Mouse (Mus musculus) myocyte (in vitro differentiated cells): Measurements from ENCODE around the gene Cops4. TPM values are rescaled to one million over a fixed set of nuclear protein-coding genes. Genes with fewer than 3 reads are reported as not detected.

Experiments used
- H3K27me3 ChIP-seq: one replicate; pipeline ENCODE4 v1.6.1; 2011; ENCODE audit not compliant: control insufficient read depth, insufficient read depth, insufficient read length
- H3K36me3 ChIP-seq: one replicate; pipeline ENCODE4 v1.6.1; 2011; ENCODE audit not compliant: control insufficient read depth, insufficient read depth
- H3K4me2 ChIP-seq: one replicate; pipeline ENCODE4 v1.6.1; 2011; ENCODE audit warnings: low read depth, control low read depth
- H3K4me3 ChIP-seq: one replicate; pipeline ENCODE4 v1.5.1; 2011; ENCODE audit warnings: mild to moderate bottlenecking, control low read depth, moderate library complexity
- H3K79me2 ChIP-seq: one replicate; pipeline ENCODE4 v1.6.1; 2011; ENCODE audit not compliant: control insufficient read depth, insufficient read depth
- H3ac ChIP-seq: one replicate; pipeline ENCODE4 v1.6.1; 2011; ENCODE audit not compliant: control insufficient read depth, insufficient read length
- CEBPB ChIP-seq: IDR thresholded peaks from 2 replicates; pipeline ENCODE4 v1.6.1; 2011; ENCODE audit warnings: mild to moderate bottlenecking, moderate library complexity; ENCODE audit not compliant: poor library complexity, insufficient read depth, severe bottlenecking
- E2F4 ChIP-seq: IDR thresholded peaks from one replicate; pipeline ENCODE4 v1.6.1; 2011; ENCODE audit warnings: mild to moderate bottlenecking, control low read depth, moderate library complexity; ENCODE audit not compliant: insufficient read depth
- MAX ChIP-seq: IDR thresholded peaks from one replicate; pipeline ENCODE4 v1.6.1; 2011; ENCODE audit warnings: low read depth, mild to moderate bottlenecking, control low read depth
- MYOD1 ChIP-seq, 3 experiments: IDR thresholded peaks; one replicate each; pipeline ENCODE4 v1.6.1; 2011; ENCODE audit warnings: control low read depth in 2 of 3, low read depth in 2 of 3, mild to moderate bottlenecking in 2 of 3, moderate library complexity in 1 of 3; ENCODE audit not compliant: insufficient read length in 2 of 3, control insufficient read depth in 1 of 3
- MYOG ChIP-seq, 3 experiments: IDR thresholded peaks; one replicate each; pipeline ENCODE4 v1.6.1; 2011; ENCODE audit warnings: control low read depth in 2 of 3, low read depth in 2 of 3, mild to moderate bottlenecking in 2 of 3; ENCODE audit not compliant: insufficient read length in 2 of 3, control insufficient read depth in 1 of 3, insufficient read depth in 1 of 3
- POLR2A ChIP-seq: IDR thresholded peaks from one replicate; pipeline ENCODE4 v1.6.1; 2011; ENCODE audit warnings: low read depth, mild to moderate bottlenecking, control low read depth, moderate library complexity; ENCODE audit not compliant: insufficient read length
- POLR2AphosphoS2 ChIP-seq: IDR thresholded peaks from one replicate; pipeline ENCODE4 v1.6.1; 2011; ENCODE audit warnings: low read depth, control low read depth; ENCODE audit not compliant: insufficient read length
- REST ChIP-seq: IDR thresholded peaks from one replicate; pipeline ENCODE4 v1.6.1; 2011; ENCODE audit warnings: mild to moderate bottlenecking, control low read depth, moderate library complexity; ENCODE audit not compliant: insufficient read depth, insufficient read length
- SRF ChIP-seq: IDR thresholded peaks from one replicate; pipeline ENCODE4 v1.6.1; 2011; ENCODE audit warnings: low read depth; ENCODE audit not compliant: control insufficient read depth, insufficient read length
- TCF12 ChIP-seq: IDR thresholded peaks from one replicate; pipeline ENCODE4 v1.6.1; 2011; ENCODE audit warnings: mild to moderate bottlenecking, control low read depth; ENCODE audit not compliant: poor library complexity, insufficient read depth, severe bottlenecking
- TCF3 ChIP-seq: IDR thresholded peaks from one replicate; pipeline ENCODE4 v1.6.1; 2011; ENCODE audit warnings: low read depth, control low read depth; ENCODE audit not compliant: insufficient read length
- USF1 ChIP-seq: IDR thresholded peaks from one replicate; pipeline ENCODE4 v1.6.1; 2011; ENCODE audit warnings: low read depth, mild to moderate bottlenecking, control low read depth, moderate library complexity
- polyA plus RNA-seq: library from polyadenylated mRNA; unstranded; fragments of >200 nt; fragmentation: generic; extraction: Trizol; gene quantifications from one replicate; pipeline ENCODE4 v1.2.1, GENCODE M21; 2012; ENCODE audit warnings: missing spikeins

The Cops4 gene
- polyA plus RNA-seq, 1 experiment: 104 TPM

- H3K4me3 ChIP-seq: no peak overlapping the region
- H3K27me3 ChIP-seq: no peaks in the 10 kb centered on the region
- TF ChIP-seq MYOG (IDR thresholded peaks at IDR 0.05; ENCODE audit: control insufficient read depth in 1 of 3, insufficient read depth in 1 of 3, insufficient read length in 2 of 3, low read depth in 2 of 3): no peak
- TF ChIP-seq USF1: no peak
- TF ChIP-seq E2F4: no peak
- H3K79me2 ChIP-seq: no peaks in the 10 kb centered on the region
- H3ac ChIP-seq: no peak overlapping the region
- no peaks in the 10 kb centered on the region for H3K36me3 ChIP-seq
- H3K4me2 ChIP-seq: no peak overlapping the region
Measured at GRCm38 (mm10) chr5:100558783-100559182, 40.7 kb downstream of the Cops4 start.

DNA sequence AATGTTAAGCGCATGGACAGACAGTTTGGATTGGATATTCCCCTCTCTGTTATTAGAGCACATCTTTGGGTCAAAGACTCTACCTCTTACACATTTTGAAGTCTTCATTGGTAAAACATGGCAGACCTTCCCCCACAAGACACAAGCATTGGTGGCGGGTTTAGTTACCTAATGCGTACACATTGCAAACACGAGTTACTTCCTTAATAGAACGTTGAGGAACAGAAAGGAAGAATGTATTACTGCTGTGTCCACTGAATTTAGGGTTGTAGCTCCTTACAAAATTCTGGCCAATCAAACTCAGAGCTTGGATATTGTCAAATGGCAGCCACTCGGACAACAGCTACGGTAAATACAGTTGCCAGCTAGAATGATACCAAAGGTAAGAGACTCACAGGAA lies 41.2 kb downstream of the Cops4 start:
- TF ChIP-seq SRF: no peak
- TF ChIP-seq E2F4: no peak
- TF ChIP-seq MYOD1 (IDR thresholded peaks at IDR 0.05; ENCODE audit: control insufficient read depth in 1 of 3, insufficient read length in 2 of 3, low read depth in 2 of 3): no peak
- TF ChIP-seq TCF12: no peak
- no peak for TF ChIP-seq REST
- TF ChIP-seq MYOG (IDR thresholded peaks at IDR 0.05; ENCODE audit: control insufficient read depth in 1 of 3, insufficient read depth in 1 of 3, insufficient read length in 2 of 3, low read depth in 2 of 3): no peak
- TF ChIP-seq CEBPB: no peak
- Histone ChIP-seq H3ac (no peak overlapping the region), H3K4me3 (no peak overlapping the region), H3K79me2 (no peaks in the 10 kb centered on the region), H3K27me3 (no peaks in the 10 kb centered on the region), H3K4me2 (no peak overlapping the region), H3K36me3 (no peaks in the 10 kb centered on the region)

DNA sequence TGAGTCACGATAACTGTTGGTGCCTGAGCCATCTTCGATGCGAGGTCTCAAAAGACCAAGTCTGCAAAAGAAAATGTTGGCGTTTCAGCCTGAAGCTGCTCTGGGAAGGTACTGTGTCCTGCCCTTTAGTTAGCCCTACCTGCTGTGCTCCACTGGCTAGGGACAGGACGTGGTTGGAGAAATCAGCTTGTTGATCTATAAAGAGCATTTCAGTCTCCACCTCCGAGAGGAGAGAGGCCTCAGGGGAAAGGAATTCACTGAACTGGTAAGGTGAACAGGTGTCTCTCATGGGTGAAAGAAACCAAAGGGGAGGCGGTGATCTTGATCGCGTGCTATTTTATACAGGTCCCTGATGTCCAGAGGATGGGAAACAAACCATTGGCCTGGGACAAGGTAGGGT lies 44.6 kb downstream of the Cops4 start:
- Histone ChIP-seq H3K4me3 (no peak overlapping the region), H3K27me3 (no peaks in the 10 kb centered on the region), H3K36me3 (no peaks in the 10 kb centered on the region), H3ac (no peak overlapping the region), H3K4me2 (no peak overlapping the region), H3K79me2 (no peaks in the 10 kb centered on the region)
- no peak for TF ChIP-seq MYOG (IDR thresholded peaks at IDR 0.05; ENCODE audit: control insufficient read depth in 1 of 3, insufficient read depth in 1 of 3, insufficient read length in 2 of 3, low read depth in 2 of 3)
- no peak for TF ChIP-seq E2F4
- no peak for TF ChIP-seq POLR2AphosphoS2
- TF ChIP-seq REST: no peak
- no peak for TF ChIP-seq TCF12
- no peak for TF ChIP-seq POLR2A
- TF ChIP-seq USF1: no peak
- no peak for TF ChIP-seq MAX
- TF ChIP-seq MYOD1 (IDR thresholded peaks at IDR 0.05; ENCODE audit: control insufficient read depth in 1 of 3, insufficient read length in 2 of 3, low read depth in 2 of 3): no peak
- no peak for TF ChIP-seq TCF3
- no peak for TF ChIP-seq SRF

DNA sequence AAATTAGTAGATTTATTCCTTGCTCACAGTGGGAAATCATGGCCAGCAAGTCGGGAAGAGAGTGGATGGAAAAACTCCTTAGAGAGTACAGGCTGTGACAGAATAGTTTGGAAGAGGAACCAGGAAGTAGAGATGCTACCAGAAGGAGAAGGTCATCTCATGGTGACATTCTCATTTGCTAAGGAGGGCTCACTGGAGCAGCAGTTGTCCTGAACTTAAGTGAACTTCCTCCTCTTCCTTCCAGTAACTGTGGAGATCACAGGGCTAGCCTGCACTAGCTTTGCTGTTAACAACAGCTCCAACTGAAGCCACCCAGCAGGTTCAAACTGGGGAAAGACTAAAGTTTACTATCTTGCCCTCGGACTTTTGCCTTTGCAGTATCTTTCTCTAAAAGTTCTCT lies 48.7 kb downstream of the Cops4 start:
- no peak overlapping the region for H3ac ChIP-seq
- no peak overlapping the region for H3K4me2 ChIP-seq
- no peak overlapping the region for H3K4me3 ChIP-seq
- H3K79me2 ChIP-seq: no peaks in the 10 kb centered on the region
- no peaks in the 10 kb centered on the region for H3K27me3 ChIP-seq
- no peak for TF ChIP-seq MAX
- TF ChIP-seq POLR2A: no peak
- TF ChIP-seq TCF12: no peak
- TF ChIP-seq REST: no peak
- no peak for TF ChIP-seq POLR2AphosphoS2
- no peak for TF ChIP-seq MYOD1 (IDR thresholded peaks at IDR 0.05; ENCODE audit: control insufficient read depth in 1 of 3, insufficient read length in 2 of 3, low read depth in 2 of 3)
- TF ChIP-seq CEBPB: no peak
- no peak for TF ChIP-seq MYOG (IDR thresholded peaks at IDR 0.05; ENCODE audit: control insufficient read depth in 1 of 3, insufficient read depth in 1 of 3, insufficient read length in 2 of 3, low read depth in 2 of 3)
- no peak for TF ChIP-seq E2F4
- TF ChIP-seq SRF: no peak
- TF ChIP-seq TCF3: no peak
- no peak for TF ChIP-seq USF1
- no peaks in the 10 kb centered on the region for H3K36me3 ChIP-seq

DNA sequence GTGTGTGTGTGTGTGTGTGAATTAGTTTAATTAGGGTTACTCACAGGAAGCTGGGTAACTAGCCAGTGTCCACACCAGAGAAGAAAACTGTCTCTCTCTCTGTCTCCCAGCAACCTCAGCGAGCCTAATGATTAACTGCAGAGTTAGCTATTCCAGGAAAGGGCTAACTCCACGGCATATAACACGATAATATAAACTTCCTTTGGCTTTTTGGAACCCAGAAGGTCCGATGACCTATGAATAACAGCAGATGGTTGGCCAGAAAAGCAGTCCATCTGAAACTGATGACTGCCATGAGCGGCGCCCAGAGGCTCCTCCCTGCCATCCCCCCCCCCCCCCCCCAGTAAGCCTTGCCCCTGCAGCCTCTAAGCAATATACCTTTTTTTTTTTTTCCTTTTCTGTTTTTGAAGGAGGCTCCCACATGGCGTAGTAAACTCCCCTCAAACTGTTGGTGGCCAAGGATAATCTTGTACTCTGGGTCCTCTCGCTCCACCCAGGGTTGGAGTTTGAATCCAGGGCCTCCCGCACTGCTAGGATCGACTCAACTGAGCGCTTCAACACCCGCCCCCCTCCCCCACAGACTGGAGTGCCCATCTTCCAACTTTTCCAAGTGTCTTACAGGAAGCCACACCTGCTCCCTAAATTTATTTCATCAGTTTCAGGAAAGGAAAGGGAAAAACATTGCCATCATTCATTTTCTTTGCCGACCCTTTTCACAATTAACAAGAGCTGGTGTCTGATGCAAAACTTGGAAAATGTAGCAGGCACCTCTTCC lies 49.3 kb downstream of the Cops4 start:
- Histone ChIP-seq H3K4me3 (no peak overlapping the region), H3ac (no peak overlapping the region), H3K36me3 (no peaks in the 10 kb centered on the region), H3K4me2 (no peak overlapping the region), H3K27me3 (no peaks in the 10 kb centered on the region), H3K79me2 (no peaks in the 10 kb centered on the region)
- TF ChIP-seq CEBPB (no peak), USF1 (no peak), E2F4 (no peak), POLR2A (no peak), MYOG (IDR thresholded peaks at IDR 0.05; ENCODE audit: control insufficient read depth in 1 of 3, insufficient read depth in 1 of 3, insufficient read length in 2 of 3, low read depth in 2 of 3) (no peak), POLR2AphosphoS2 (no peak), MAX (no peak), SRF (no peak), TCF3 (no peak), TCF12 (no peak), MYOD1 (IDR thresholded peaks at IDR 0.05; ENCODE audit: control insufficient read depth in 1 of 3, insufficient read length in 2 of 3, low read depth in 2 of 3) (no peak), REST (no peak)
